In the genomic region with DNA sequence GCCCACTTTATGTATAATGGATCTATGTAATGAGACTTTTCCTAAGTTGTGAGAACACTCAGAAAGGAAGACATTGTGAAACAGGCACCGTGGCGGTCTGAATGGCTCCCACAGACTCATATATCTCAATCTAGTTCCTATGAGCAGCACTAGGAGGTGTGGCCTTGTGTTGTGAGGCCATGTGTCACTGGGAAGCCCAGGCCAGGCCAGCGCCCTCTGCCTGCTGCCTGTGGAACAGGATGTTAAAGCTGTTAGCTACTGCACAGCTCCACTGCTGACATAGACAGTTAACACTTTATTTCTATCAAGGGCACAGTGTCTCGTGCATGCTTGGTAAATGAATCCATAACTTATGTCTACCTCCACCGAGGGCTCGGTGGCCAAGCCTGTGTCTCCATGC, we compare ENCODE assay signal across 8 mouse cellular contexts. TPM values are rescaled to one million over a fixed set of nuclear protein-coding genes. Genes with fewer than 3 reads are reported as not detected.
DNase-seq lines count a peak whose midpoint lies in the region; ATAC-seq and TF ChIP-seq lines count a peak whose summit lies in the region.

No protein-coding gene starts in this region.

- no peak overlapping the region for H3K4me3 ChIP-seq in hindbrain, embryonic 11.5 days (ENCODE audit: low read depth, low read length)
- no peak overlapping the region for H3K4me3 ChIP-seq in hindbrain, embryonic 16.5 days (ENCODE audit: low read length)
- H3K4me3 ChIP-seq in MEL (ENCODE audit: control insufficient read depth in 1 of 2, insufficient read depth in 1 of 2, low read depth in 2 of 2, low read length in 2 of 2), result no peak overlapping the region

- intact Hi-C loops in gastrocnemius, postnatal 36 days (cut with DNase I), result no loop called here

- 81% methylated on average over 6 of the region's 6 CpGs for WGBS in hindbrain, embryonic 11.5 days
- WGBS in hindbrain, embryonic 16.5 days, result 78% methylated on average over 6 of the region's 6 CpGs

- no peaks in the 10 kb centered on the region for H3K9me3 ChIP-seq in hindbrain, embryonic 11.5 days (ENCODE audit: control insufficient read depth, low read length)
- H3K9me3 ChIP-seq in hindbrain, embryonic 16.5 days (ENCODE audit: control insufficient read depth, low read length), result no peaks in the 10 kb centered on the region
- H3K9me3 ChIP-seq in MEL (replicated peaks; ENCODE audit: insufficient read depth, low read length), result no peaks in the 10 kb centered on the region

- no peak for ATAC-seq in hindbrain, embryonic 11.5 days (ENCODE audit: low FRiP score)
- no peak for ATAC-seq in hindbrain, embryonic 16.5 days
- ATAC-seq in common myeloid progenitor, adult 5-6 weeks (replicated peaks; ENCODE audit: low read depth, poor library complexity, severe bottlenecking), result peak; percentile 98

- no peaks in the 10 kb centered on the region for H3K27me3 ChIP-seq in hindbrain, embryonic 11.5 days (ENCODE audit: control insufficient read depth, insufficient read depth, low read length)
- H3K27me3 ChIP-seq in hindbrain, embryonic 16.5 days (replicated peaks; ENCODE audit: control insufficient read depth, insufficient read depth, low read length), result no peaks in the 10 kb centered on the region
- no peaks in the 10 kb centered on the region for H3K27me3 ChIP-seq in MEL (ENCODE audit: control insufficient read depth in 1 of 2, insufficient read depth in 2 of 2, low read length in 2 of 2)

- H3K4me1 ChIP-seq in hindbrain, embryonic 11.5 days (replicated peaks; ENCODE audit: control insufficient read depth, insufficient read depth, low read length), result no peaks in the 10 kb centered on the region
- H3K4me1 ChIP-seq in hindbrain, embryonic 16.5 days (ENCODE audit: control insufficient read depth, insufficient read depth, low read depth, low read length), result no peaks in the 10 kb centered on the region
- H3K4me1 ChIP-seq in MEL (ENCODE audit: control insufficient read depth in 1 of 2, insufficient read depth in 2 of 2, low read length in 2 of 2), result peaks cover 0 to 6% of the 10 kb centered on the region in 2 experiments; a peak in 2 of 4 replicates

- peak; percentile 10 for TF ChIP-seq RAD21 in MEL (IDR thresholded peaks at IDR 0.05; ENCODE audit: low read depth, low read length)

- H3K36me3 ChIP-seq in hindbrain, embryonic 11.5 days (ENCODE audit: control insufficient read depth, insufficient read depth, low read length), result peaks cover 2% of the 10 kb centered on the region; the same call in 1 of the 2 replicates
- peaks cover 34% of the 10 kb centered on the region for H3K36me3 ChIP-seq in hindbrain, embryonic 16.5 days (ENCODE audit: control insufficient read depth, insufficient read depth, low read length)
- H3K36me3 ChIP-seq in MEL (ENCODE audit: control insufficient read depth in 1 of 2, insufficient read depth in 2 of 2, low read length in 2 of 2), result peaks cover 3 to 7% of the 10 kb centered on the region in 2 experiments

- no peak overlapping the region for H3K4me2 ChIP-seq in hindbrain, embryonic 11.5 days (replicated peaks; ENCODE audit: low read depth, low read length)
- H3K4me2 ChIP-seq in hindbrain, embryonic 16.5 days (ENCODE audit: low read length), result no peak overlapping the region

- H3K79me2 ChIP-seq in MEL (ENCODE audit: control insufficient read depth, insufficient read depth, low read length, poor library complexity), result no peaks in the 10 kb centered on the region

- peak; percentile 79 to 84 (median 81) for TF ChIP-seq CTCF in MEL (IDR thresholded peaks at IDR 0.05 in 2 of 3, conservative IDR thresholded peaks at IDR 0.05 in 1 of 3; ENCODE audit: control insufficient read depth in 1 of 3, insufficient read depth in 1 of 3, low read depth in 2 of 3, low read length in 3 of 3, poor library complexity in 1 of 3, severe bottlenecking in 1 of 3)

- no peak for TF ChIP-seq POLR2A in MEL (IDR thresholded peaks at IDR 0.05; ENCODE audit: control insufficient read depth in 1 of 2, insufficient read depth in 1 of 2, low read depth in 1 of 2, low read length in 2 of 2, poor library complexity in 1 of 2)

- TF ChIP-seq EP300 in MEL (IDR thresholded peaks at IDR 0.05; ENCODE audit: low read depth in 1 of 2, low read length in 2 of 2), result no peak

- no peak overlapping the region for H3K9ac ChIP-seq in hindbrain, embryonic 11.5 days (ENCODE audit: low read depth, low read length)
- H3K9ac ChIP-seq in hindbrain, embryonic 16.5 days (ENCODE audit: low read depth, low read length), result no peak overlapping the region
- H3K9ac ChIP-seq in MEL (ENCODE audit: control insufficient read depth, low read depth, low read length, poor library complexity, severe bottlenecking), result no peak overlapping the region

- DNase-seq in hindbrain, embryonic 11.5 days (ENCODE audit: low spot score), result peak; percentile 34
- peak; percentile 75 for DNase-seq in MEL (ENCODE audit: low read depth, low spot score)
- DNase-seq in kidney, postnatal 4 days, result peak; percentile 64 to 74
- DNase-seq in naive thymus-derived CD4-positive, alpha-beta T cell, adult 2 months (ENCODE audit: low read depth), result peak; percentile 58
- DNase-seq in gastrocnemius, postnatal 36 days, result no peak
- DNase-seq in ovary, postnatal 10 days (ENCODE audit: low spot score), result no peak

- H3K27ac ChIP-seq in hindbrain, embryonic 11.5 days (ENCODE audit: low read depth, low read length), result no peak overlapping the region
- H3K27ac ChIP-seq in hindbrain, embryonic 16.5 days (ENCODE audit: low read depth, low read length), result no peak overlapping the region
- H3K27ac ChIP-seq in MEL (ENCODE audit: control insufficient read depth, low read depth, low read length), result no peak overlapping the region

TF ChIP-seq in MEL, 35 proteins besides CTCF, POLR2A, EP300 and RAD21:
- TF ChIP-seq USF1 (IDR thresholded peaks at IDR 0.05; ENCODE audit: low read depth, low read length) (peak; percentile 41; the same call in 1 of the 2 replicates), KAT2A (conservative IDR thresholded peaks at IDR 0.05; ENCODE audit: low read depth, low read length) (no peak), MEF2A (IDR thresholded peaks at IDR 0.05; ENCODE audit: extremely low read depth, insufficient replicate concordance, low read depth, low read length, poor library complexity, severe bottlenecking) (no peak), POLR2AphosphoS2 (IDR thresholded peaks at IDR 0.05; ENCODE audit: low read length) (no peak), MAFK (IDR thresholded peaks at IDR 0.05; ENCODE audit: borderline replicate concordance, low read depth, low read length) (no peak), SMC3 (IDR thresholded peaks at IDR 0.05; ENCODE audit: low read depth, low read length) (peak; percentile 42), GABPA (IDR thresholded peaks at IDR 0.05; ENCODE audit: low read depth, low read length) (no peak), ZMIZ1 (IDR thresholded peaks at IDR 0.05; ENCODE audit: low read depth, low read length) (no peak), SIN3A (IDR thresholded peaks at IDR 0.05; ENCODE audit: low read length) (peak; percentile 68), USF2 (IDR thresholded peaks at IDR 0.05; ENCODE audit: borderline replicate concordance in 1 of 2, insufficient read depth in 1 of 2, low read depth in 1 of 2, low read length in 2 of 2) (no peak), ELF1 (IDR thresholded peaks at IDR 0.05; ENCODE audit: low read depth, low read length) (no peak), MAZ (IDR thresholded peaks at IDR 0.05; ENCODE audit: low read depth, low read length) (no peak), TBP (IDR thresholded peaks at IDR 0.05; ENCODE audit: low read depth, low read length) (no peak), MXI1 (IDR thresholded peaks at IDR 0.05; ENCODE audit: low read depth, low read length) (peak; percentile 87), RCOR1 (IDR thresholded peaks at IDR 0.05; ENCODE audit: low read depth, low read length) (no peak), MAX (IDR thresholded peaks at IDR 0.05; ENCODE audit: low read length) (peak; percentile 77), MYC (IDR thresholded peaks at IDR 0.05; ENCODE audit: low read depth, low read length) (peak; percentile 88), HCFC1 (IDR thresholded peaks at IDR 0.05; ENCODE audit: low read depth, low read length) (no peak), BHLHE40 (IDR thresholded peaks at IDR 0.05; ENCODE audit: borderline replicate concordance, low read depth, low read length) (no peak), UBTF (IDR thresholded peaks at IDR 0.05; ENCODE audit: borderline replicate concordance, insufficient read depth, low read depth, low read length) (no peak)

RNA-seq across cellular contexts. Expression of a gene that starts 14.7 kb away (rescaled TPM):
- polyA plus RNA-seq in hindbrain, embryonic 11.5 days (2014; fragmentation: Nextera tagmentation; extraction: Ambion mirVana), result 321 and 357 TPM in 2 replicates
- polyA plus RNA-seq in hindbrain, embryonic 16.5 days (2015; fragmentation: Nextera tagmentation; extraction: Ambion mirVana), result 244 and 245 TPM in 2 replicates
- 543 and 600 TPM in 2 replicates for total RNA-seq in MEL (2012; rRNA removed)
- 100 to 1,000 TPM in 1 of 2 experiments, not detected in 1; 879 TPM for polyA plus RNA-seq in MEL (2012; ENCODE audit: insufficient read depth in 1 of 2, insufficient read length in 2 of 2, low read depth in 1 of 2, low replicate concordance in 2 of 2, missing spikeins in 1 of 2)
- total RNA-seq in common myeloid progenitor, adult 5-6 weeks (2017), result 664 and 671 TPM in 2 replicates
- 100 to 1,000 TPM in 1 of 2 experiments, 10 to 100 TPM in 1; 93.1 to 119 TPM for total RNA-seq in gastrocnemius, postnatal 36 days (2021)

RNA-seq across cellular contexts. Expression of a gene that starts 33.1 kb away (rescaled TPM):
- polyA plus RNA-seq in hindbrain, embryonic 11.5 days (2014; fragmentation: Nextera tagmentation; extraction: Ambion mirVana), result 0.12 TPM in 1 of 2 replicates, not detected in the other
- polyA plus RNA-seq in hindbrain, embryonic 16.5 days (2015; fragmentation: Nextera tagmentation; extraction: Ambion mirVana), result not detected in 2 replicates
- total RNA-seq in MEL (2012; rRNA removed), result not detected in 2 replicates
- polyA plus RNA-seq in MEL (2012; ENCODE audit: insufficient read depth in 1 of 2, insufficient read length in 2 of 2, low read depth in 1 of 2, low replicate concordance in 2 of 2, missing spikeins in 1 of 2), result under 1 TPM in 1 of 2 experiments, not detected in 1; 0.18 TPM
- not detected in 2 replicates for total RNA-seq in common myeloid progenitor, adult 5-6 weeks (2017)
- under 1 TPM in 1 of 2 experiments, not detected in 1; 0.17 TPM for total RNA-seq in gastrocnemius, postnatal 36 days (2021)

Comparison
In these comparisons a context has a peak if more than half of its experiments do, and no peak if none do; other contexts are left out.
1. DNase-seq: peak in hindbrain, embryonic 11.5 days (single experiment), MEL (single experiment), kidney, postnatal 4 days (2 of 2) and naive thymus-derived CD4-positive, alpha-beta T cell, adult 2 months (single experiment); none in gastrocnemius, postnatal 36 days (0 of 2) and ovary, postnatal 10 days (single experiment).